Mouse (Mus musculus): ENCODE measurements around the gene Rcn3. TPM values are rescaled to one million over a fixed set of nuclear protein-coding genes. Genes with fewer than 3 reads are reported as not detected.

Gene Rcn3
- polyA plus RNA-seq, 1 experiment, result 10.4 TPM

DNA sequence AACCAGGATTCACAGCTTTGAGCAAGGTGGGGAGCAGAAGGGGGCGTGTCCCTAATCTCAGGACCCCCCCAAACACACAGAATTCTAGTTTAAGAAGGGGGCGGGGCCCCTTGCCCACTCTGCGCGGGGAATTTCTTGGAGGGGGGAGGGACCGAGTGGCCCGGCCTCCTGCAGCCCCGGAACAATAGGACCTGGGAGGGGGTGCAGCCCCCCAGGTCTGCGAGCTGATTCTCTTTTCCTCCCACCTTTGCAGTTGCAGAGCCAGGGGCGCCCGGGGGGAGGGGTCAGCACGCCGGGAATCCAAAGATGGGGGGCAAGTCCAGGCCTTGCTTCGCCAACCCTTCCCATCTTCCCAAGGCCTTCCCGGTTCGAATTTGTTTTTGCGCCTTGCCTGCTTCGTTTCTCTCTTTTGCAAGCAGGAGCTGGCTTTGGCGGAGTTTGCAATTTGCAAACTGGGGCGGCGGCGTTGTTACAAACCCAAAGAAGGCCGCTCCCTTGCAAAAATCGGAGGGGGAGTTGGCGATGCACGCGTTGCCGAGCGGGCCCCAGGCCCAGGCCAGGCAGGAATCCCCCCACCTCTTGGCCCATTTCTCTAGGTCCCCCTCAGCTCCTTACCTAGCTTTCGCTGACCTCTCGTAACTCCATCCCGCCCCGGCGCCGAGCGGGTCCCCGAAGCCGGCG, 39.7 kb downstream of the Rcn3 start:
- H3K4me3 ChIP-seq (ENCODE audit: control insufficient read depth, low read depth, low read length), result peak overlapping the region; percentile 83
- TF ChIP-seq POLR2A (IDR thresholded peaks at IDR 0.05; ENCODE audit: control insufficient read depth, low read depth, low read length), result no peak
- TF ChIP-seq CTCF (IDR thresholded peaks at IDR 0.05; ENCODE audit: control insufficient read depth, insufficient read depth, insufficient replicate concordance, low read depth, low read length), result no peak
- no peaks in the 10 kb centered on the region for H3K27me3 ChIP-seq (ENCODE audit: control insufficient read depth, insufficient read depth, low read length)
- peaks cover 25% of the 10 kb centered on the region for H3K4me1 ChIP-seq (ENCODE audit: control insufficient read depth, insufficient read depth, low read length)
- H3K27ac ChIP-seq (ENCODE audit: control insufficient read depth, insufficient read depth, low read depth, low read length), result peak overlapping the region; percentile 78
- no peaks in the 10 kb centered on the region for H3K36me3 ChIP-seq (ENCODE audit: control insufficient read depth, insufficient read depth, low read length)

- H3K4me3 ChIP-seq (ENCODE audit: control insufficient read depth, low read depth, low read length), result peak overlapping the region; percentile 83
- no peak for TF ChIP-seq CTCF (IDR thresholded peaks at IDR 0.05; ENCODE audit: control insufficient read depth, insufficient read depth, insufficient replicate concordance, low read depth, low read length)
- no peak for TF ChIP-seq POLR2A (IDR thresholded peaks at IDR 0.05; ENCODE audit: control insufficient read depth, low read depth, low read length)
- H3K4me1 ChIP-seq (ENCODE audit: control insufficient read depth, insufficient read depth, low read length), result peaks cover 22% of the 10 kb centered on the region
- H3K27me3 ChIP-seq (ENCODE audit: control insufficient read depth, insufficient read depth, low read length), result no peaks in the 10 kb centered on the region
- no peaks in the 10 kb centered on the region for H3K36me3 ChIP-seq (ENCODE audit: control insufficient read depth, insufficient read depth, low read length)
- peak overlapping the region; percentile 9 for H3K27ac ChIP-seq (ENCODE audit: control insufficient read depth, insufficient read depth, low read depth, low read length)
Measured at GRCm38 (mm10) chr7:45051601-45051974, 40.4 kb downstream of the Rcn3 start.

GRCm38 (mm10) chr7:45050945-45051600, 40.9 kb downstream of the Rcn3 start:
- TF ChIP-seq POLR2A (IDR thresholded peaks at IDR 0.05; ENCODE audit: control insufficient read depth, low read depth, low read length) (no peak), CTCF (IDR thresholded peaks at IDR 0.05; ENCODE audit: control insufficient read depth, insufficient read depth, insufficient replicate concordance, low read depth, low read length) (no peak)
- Histone ChIP-seq H3K4me1 (ENCODE audit: control insufficient read depth, insufficient read depth, low read length) (peaks cover 22% of the 10 kb centered on the region), H3K36me3 (ENCODE audit: control insufficient read depth, insufficient read depth, low read length) (no peaks in the 10 kb centered on the region), H3K27me3 (ENCODE audit: control insufficient read depth, insufficient read depth, low read length) (no peaks in the 10 kb centered on the region), H3K27ac (ENCODE audit: control insufficient read depth, insufficient read depth, low read depth, low read length) (peak overlapping the region; percentile 9), H3K4me3 (ENCODE audit: control insufficient read depth, low read depth, low read length) (no peak overlapping the region; the same call in 1 of the 2 replicates)

- Histone ChIP-seq H3K4me1 (ENCODE audit: control insufficient read depth, insufficient read depth, low read length) (peaks cover 22% of the 10 kb centered on the region), H3K27me3 (ENCODE audit: control insufficient read depth, insufficient read depth, low read length) (no peaks in the 10 kb centered on the region), H3K36me3 (ENCODE audit: control insufficient read depth, insufficient read depth, low read length) (no peaks in the 10 kb centered on the region), H3K27ac (ENCODE audit: control insufficient read depth, insufficient read depth, low read depth, low read length) (no peak overlapping the region), H3K4me3 (ENCODE audit: control insufficient read depth, low read depth, low read length) (no peak overlapping the region)
- no peak for TF ChIP-seq CTCF (IDR thresholded peaks at IDR 0.05; ENCODE audit: control insufficient read depth, insufficient read depth, insufficient replicate concordance, low read depth, low read length)
- no peak for TF ChIP-seq POLR2A (IDR thresholded peaks at IDR 0.05; ENCODE audit: control insufficient read depth, low read depth, low read length)
Measured at GRCm38 (mm10) chr7:45048923-45049657, 42.9 kb downstream of the Rcn3 start.

- Histone ChIP-seq H3K4me1 (ENCODE audit: control insufficient read depth, insufficient read depth, low read length) (peaks cover 17% of the 10 kb centered on the region), H3K27me3 (ENCODE audit: control insufficient read depth, insufficient read depth, low read length) (no peaks in the 10 kb centered on the region), H3K4me3 (ENCODE audit: control insufficient read depth, low read depth, low read length) (no peak overlapping the region), H3K36me3 (ENCODE audit: control insufficient read depth, insufficient read depth, low read length) (no peaks in the 10 kb centered on the region), H3K27ac (ENCODE audit: control insufficient read depth, insufficient read depth, low read depth, low read length) (no peak overlapping the region)
- TF ChIP-seq POLR2A (IDR thresholded peaks at IDR 0.05; ENCODE audit: control insufficient read depth, low read depth, low read length), result no peak
- TF ChIP-seq CTCF (IDR thresholded peaks at IDR 0.05; ENCODE audit: control insufficient read depth, insufficient read depth, insufficient replicate concordance, low read depth, low read length), result no peak
Measured at GRCm38 (mm10) chr7:45048001-45048890, 43.8 kb downstream of the Rcn3 start.

DNA sequence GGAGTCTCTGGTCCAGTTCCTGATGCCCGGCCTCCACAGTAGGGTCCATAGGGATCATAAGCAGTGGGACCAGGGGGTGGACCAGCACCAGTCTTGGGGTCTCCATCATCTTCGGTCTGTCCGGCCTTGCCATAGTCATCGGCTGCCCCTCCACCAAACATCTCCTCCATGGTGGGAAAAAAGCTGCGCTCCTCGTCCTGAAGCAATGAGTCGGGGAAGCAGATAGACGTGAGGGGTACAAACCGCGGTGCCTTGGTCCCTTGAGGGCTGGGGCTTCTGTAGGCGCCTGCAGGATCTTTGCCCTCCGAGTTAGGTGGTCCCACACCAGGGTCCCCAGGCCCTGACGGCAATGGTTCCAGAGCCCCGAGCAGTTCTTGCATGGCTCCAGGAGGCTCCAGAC, 44.5 kb downstream of the Rcn3 start:
- Histone ChIP-seq H3K4me1 (ENCODE audit: control insufficient read depth, insufficient read depth, low read length) (peaks cover 15% of the 10 kb centered on the region), H3K36me3 (ENCODE audit: control insufficient read depth, insufficient read depth, low read length) (no peaks in the 10 kb centered on the region), H3K27ac (ENCODE audit: control insufficient read depth, insufficient read depth, low read depth, low read length) (no peak overlapping the region), H3K27me3 (ENCODE audit: control insufficient read depth, insufficient read depth, low read length) (no peaks in the 10 kb centered on the region), H3K4me3 (ENCODE audit: control insufficient read depth, low read depth, low read length) (no peak overlapping the region)
- no peak for TF ChIP-seq POLR2A (IDR thresholded peaks at IDR 0.05; ENCODE audit: control insufficient read depth, low read depth, low read length)
- TF ChIP-seq CTCF (IDR thresholded peaks at IDR 0.05; ENCODE audit: control insufficient read depth, insufficient read depth, insufficient replicate concordance, low read depth, low read length), result no peak

Data from testis, adult 2 months (tissue).